Mouse (Mus musculus): ENCODE data around the gene Rbpj.
A peak's percentile ranks its signal among the peaks of the same experiment; 100 is the strongest.

DNA sequence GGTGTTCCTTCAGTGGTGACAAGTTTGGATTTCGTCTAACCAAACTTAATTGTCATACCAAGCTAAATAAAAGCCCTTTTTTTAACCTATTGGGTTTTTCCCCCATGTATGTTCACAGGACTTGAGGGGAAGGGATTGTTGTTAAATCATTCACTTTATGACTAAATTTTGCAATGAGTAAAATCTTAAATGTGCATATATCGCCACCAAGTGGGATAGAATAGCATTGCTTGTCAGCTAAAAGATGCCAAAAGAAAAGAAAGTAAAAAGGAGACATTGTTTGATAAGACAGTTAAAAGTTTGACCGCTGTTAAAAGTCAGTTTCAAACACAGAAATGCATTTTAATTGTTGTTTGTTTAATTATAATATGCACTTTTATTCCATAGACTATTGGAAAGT is 172.7 kb downstream of the Rbpj start:
- peak; percentile 78 for TF ChIP-seq CTCF (IDR thresholded peaks at IDR 0.05; ENCODE audit: low read depth)
- no peak for TF ChIP-seq EP300 (optimal IDR thresholded peaks at IDR 0.05)

All from stomach, postnatal 0 days (tissue).